Mouse (Mus musculus): ENCODE data around the gene Nav3. TPM values are rescaled to one million over a fixed set of nuclear protein-coding genes. Genes with fewer than 3 reads are reported as not detected.

Nav3 gene
- total RNA-seq, 2 experiments from 2014 or later = 5.8 TPM

DNA sequence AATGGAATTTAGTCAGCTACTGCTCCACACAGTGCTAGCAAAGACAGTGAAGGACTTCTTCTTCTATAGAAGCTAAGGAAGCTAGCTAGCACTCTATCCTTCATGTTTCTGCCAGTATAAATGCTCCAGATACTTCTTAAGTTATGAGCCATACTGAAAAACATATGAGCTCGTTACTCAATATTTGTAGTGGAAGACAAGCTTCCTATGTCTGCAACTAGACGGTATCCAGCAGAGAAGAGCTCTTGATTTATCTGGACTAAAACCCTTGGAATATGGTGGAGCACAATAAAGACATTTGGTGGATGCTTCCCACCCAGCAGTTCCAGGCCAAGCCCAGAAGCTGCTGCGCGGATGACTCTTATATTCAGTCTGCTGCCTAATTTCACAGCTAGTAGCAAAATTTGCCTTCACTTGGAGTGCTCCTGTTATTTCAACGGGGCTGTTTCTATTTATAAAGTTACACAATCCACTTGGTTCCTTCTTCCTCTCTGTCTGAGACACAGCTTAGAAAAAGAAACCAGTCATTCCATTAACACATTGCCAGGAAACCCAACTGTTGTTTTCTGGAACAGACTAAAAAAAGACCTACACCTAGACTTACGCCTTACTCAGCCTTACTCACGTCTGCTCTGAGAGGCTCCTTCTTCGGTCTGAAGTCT lies 470.0 kb downstream of the Nav3 start:
- no peak for DNase-seq
- intact Hi-C loops (cut with DNase I; ENCODE audit: low total_unique reads) = no loop called here

DNA sequence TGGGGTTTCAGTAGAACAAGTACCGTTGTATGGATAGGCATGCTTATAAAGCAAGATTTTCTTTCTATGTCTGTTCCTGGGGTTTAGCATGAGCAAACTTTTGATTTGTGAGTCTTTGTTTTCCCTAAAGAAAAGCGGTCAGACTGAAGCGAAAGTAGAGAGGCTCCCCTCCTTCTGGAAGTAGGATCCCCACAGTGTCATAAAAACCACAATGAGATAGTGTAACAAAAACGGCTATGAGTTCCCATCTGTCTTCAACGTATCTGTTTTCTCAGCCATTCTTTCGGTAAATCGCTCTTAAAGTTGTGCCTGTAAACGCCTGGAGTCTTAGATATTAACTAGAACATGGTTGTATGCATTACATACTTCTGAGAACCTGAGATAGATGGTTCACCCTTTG lies 479.7 kb downstream of the Nav3 start:
- no peak for DNase-seq
- intact Hi-C loops (cut with DNase I; ENCODE audit: low total_unique reads) = no loop called here

DNA sequence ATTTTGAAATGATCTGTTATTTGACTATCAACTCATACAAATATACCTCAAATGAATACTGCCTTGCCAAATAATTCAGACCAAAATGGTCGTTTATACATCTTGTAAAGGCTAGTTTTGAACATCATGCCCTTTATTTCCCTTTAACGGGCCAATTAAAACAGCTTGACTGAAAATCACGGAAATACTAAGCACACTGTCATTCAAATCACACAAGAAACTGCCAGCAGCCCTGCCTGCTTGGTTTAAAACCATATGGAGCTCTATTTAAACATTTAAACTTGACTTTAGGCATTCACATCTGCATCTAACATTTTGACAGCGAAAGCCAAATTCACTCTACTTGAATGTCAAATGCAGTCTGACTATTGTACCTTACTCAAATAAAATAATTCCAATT lies 481.8 kb downstream of the Nav3 start:
- intact Hi-C loops (cut with DNase I; ENCODE audit: low total_unique reads) = no loop called here

DNA sequence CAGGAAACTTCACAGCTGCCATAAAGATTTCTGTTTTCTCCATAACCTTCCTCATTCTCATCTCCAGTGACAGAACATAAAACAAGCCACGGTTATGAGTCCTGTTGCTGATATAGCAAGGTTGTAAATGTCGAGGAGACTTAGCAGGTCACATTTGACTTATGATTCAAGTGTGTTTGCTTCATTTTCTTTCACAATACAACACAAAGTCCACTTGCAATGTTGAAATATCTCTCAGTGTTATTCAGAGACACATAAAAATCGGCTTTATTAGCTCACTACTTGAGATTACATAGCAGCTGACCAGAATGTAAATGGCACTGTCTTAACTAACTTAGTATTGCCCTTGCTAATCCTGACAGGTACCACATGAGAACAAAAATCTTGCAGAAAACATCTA lies 482.5 kb downstream of the Nav3 start:
- intact Hi-C loops (cut with DNase I; ENCODE audit: low total_unique reads) = no loop called here
- DNase-seq = no peak

More for the DNA sequence above, 481.8 kb downstream of the Nav3 start:
- DNase-seq = no peak

DNA sequence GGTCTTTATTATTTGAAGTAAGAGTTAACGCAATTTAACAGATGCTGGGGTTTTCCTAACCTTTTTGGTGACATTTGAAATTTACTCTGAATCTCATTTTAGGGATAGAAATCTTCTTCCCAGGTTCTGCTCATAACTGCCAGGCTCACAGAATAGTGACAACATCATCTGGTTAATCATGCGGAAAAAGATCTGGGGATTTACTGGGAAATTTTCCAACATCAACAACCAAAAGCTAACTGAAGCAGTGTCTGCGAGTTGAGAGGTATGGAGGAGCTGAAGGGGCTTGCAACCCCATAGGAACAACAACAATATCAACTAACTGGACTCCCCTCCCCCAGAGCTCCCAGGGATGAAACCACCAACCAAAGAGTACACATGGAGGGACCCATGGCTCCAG lies 505.7 kb downstream of the Nav3 start:
- DNase-seq = no peak
- intact Hi-C loops (cut with DNase I; ENCODE audit: low total_unique reads) = no loop called here

DNA sequence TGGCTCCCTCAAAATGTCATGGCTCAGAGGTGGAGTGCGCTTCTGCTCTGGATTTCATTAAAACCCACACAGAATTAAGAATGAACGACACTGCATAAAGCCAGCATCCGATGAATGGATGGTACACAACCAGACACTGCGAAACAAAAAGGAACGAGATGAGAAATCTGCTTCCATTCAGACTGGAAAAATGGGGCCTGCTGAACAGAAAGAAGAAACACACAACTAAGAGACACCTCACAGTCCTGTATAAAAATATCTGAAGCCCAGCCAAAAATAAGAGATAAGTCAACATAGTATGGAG lies 526.7 kb downstream of the Nav3 start:
- intact Hi-C loops (cut with DNase I; ENCODE audit: low total_unique reads) = no loop called here
- no peak for DNase-seq

DNA sequence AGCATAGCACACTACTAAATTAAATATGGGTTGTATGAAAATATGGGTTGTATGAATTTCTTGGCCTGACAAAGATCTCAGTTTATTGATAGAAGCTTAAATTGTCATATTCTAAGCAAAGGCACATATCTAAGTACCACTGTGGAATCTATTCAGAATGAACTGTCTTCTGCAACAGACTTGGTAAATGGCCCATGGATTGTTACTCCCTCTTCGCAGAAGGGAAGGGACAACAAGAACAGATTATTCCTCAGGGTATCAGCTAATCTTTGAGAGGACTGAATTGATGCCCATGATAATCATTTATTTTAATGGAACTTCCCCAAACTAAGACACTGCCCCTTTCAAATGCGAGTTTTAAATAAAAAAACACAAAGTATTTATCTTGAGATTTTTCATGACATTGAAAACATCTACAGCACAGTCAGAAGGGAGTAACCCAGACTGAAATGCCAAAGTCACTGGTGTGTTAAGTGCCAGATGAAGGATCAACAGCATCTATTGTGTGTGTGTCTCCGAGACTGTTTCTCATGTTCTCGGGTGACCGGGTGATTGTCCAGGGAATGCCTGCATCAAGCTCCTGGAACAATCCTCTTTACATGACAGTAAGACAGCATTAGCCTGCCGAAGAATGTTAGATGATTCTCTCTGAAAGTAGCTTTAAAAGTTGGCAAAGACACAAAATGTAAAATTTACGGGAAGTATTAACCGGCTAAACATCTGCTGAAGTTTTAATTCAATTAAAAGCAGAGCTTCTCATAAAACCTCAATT lies 527.3 kb downstream of the Nav3 start:
- DNase-seq = peak; percentile 7
- intact Hi-C loops (cut with DNase I; ENCODE audit: low total_unique reads) = no loop called here

DNA sequence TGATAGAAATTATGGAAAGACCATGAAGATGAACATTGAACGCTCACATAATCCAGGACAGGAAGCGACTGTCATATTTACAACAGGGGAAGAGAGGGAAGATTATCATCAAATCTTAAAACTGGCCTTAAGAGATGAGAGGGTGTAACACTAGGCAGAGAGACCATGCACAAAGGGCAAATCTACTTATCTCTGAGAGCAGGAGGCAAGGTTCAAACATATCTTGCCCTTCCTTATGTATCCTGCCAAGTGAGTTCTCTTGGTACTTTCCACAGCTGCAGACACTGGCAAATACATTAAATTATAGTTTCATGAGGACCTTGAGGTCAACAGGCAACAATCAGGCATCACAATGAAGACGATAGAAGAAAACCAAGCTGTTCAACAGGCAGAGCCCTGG lies 529.9 kb downstream of the Nav3 start:
- DNase-seq = no peak
- intact Hi-C loops (cut with DNase I; ENCODE audit: low total_unique reads) = no loop called here

DNA sequence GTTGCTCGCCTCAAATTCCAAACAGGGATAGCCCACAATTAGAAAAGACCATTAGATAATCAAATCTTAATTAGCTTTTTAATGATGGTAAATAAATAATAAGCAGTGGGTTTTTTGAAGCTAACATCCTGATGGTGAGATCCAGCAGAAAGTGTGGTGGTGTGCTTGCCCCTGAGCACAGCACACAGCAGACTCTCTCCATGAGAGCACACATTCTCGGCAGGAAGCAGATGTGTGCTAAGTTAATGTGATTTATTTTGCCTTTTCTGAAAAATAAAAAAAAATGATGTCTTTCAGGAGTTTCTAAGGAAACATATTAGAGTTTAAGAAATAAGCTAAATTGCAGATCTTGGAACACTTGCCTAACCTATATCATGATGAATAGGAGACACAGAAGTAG lies 531.9 kb downstream of the Nav3 start:
- no peak for DNase-seq
- intact Hi-C loops (cut with DNase I; ENCODE audit: low total_unique reads) = no loop called here

DNA sequence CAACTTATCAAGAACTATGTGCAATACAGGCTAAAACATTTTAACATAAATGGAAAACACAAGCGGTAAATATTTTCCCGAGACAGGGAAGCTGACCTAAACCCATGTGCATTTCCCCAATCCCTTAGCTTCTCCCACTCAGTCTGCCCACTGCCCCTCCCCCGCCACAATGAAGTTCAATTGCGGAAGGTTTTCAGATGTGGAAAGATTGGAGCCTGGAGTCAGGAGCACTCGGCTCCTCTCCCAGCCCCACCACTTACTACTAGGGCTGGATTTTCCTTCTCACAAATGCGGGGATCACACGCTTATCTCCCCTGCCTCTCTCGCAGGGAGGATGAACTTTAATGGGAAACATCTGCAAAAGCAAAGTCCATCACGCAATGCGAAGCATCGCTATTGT lies 534.6 kb downstream of the Nav3 start:
- peak; percentile 39 for DNase-seq
- intact Hi-C loops (cut with DNase I; ENCODE audit: low total_unique reads) = loop anchor here (2.0 kb wide), 1 partner anchor 163 kb away; no protein-coding TSS in a partner anchor

DNA sequence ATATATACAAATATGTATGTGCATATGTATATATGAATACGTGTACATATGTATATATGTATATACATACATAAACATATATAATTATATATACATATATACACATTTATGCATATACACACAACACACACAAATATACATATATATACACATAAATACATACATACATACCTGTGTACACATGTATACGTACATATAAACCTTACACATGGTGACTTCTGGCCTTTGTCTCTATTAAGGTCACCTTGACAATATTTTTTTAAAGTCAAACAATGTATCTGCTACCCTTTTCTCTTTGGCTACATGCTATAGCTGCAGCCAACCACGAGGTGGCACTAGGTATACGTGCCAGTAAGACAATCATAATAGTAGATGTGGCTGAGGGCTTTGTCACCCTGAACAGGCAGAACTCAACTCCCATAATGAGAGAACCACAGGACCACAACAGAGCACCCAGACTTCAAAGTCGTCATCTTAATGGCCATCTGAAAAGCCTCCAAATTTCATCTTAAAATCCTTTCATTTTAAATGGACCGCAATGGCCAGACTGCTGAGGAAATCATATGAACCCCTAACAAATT lies 535.3 kb downstream of the Nav3 start:
- intact Hi-C loops (cut with DNase I; ENCODE audit: low total_unique reads) = loop anchor here (2.0 kb wide), 1 partner anchor 164 kb away; no protein-coding TSS in a partner anchor
- peak; percentile 61 for DNase-seq

DNA sequence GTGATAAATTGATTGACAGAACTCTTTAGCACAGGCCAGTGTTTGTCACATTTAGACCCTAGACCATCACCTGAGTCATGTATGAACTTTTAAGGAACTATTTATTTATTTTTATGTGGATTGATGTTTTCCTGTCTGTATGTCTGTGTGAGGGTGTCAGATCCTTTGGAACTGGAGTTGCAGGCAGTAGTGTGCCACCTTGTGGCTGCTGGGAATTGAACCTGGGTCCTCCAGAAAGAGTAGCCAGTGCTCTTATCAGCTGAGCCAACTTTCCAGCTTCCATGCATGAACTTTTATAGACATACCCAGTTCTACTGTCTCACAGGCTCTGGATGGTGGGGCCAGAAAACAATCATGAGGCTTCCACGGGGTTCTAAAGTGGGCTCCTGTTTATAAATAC lies 536.5 kb downstream of the Nav3 start:
- DNase-seq = no peak
- intact Hi-C loops (cut with DNase I; ENCODE audit: low total_unique reads) = no loop called here

DNA sequence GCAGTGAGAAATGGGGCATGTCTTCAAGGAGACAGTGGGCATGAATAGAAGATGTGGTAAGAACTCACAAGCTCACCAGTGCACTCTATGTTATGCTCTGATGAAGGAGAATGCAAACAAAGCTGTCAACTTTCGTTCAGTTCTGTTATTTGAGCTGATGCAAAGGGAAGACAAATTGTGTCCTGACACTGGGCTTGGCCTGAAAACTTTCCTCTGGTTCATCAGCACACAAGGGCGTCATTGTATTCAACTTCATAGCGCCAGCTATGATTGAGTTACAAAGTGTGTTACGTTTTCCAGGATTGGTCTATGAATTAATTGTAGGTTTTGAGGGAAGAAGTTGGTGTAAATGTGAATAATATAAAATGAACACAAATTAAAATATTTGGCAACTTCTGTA lies 548.8 kb downstream of the Nav3 start:
- intact Hi-C loops (cut with DNase I; ENCODE audit: low total_unique reads) = no loop called here
- no peak for DNase-seq

DNA sequence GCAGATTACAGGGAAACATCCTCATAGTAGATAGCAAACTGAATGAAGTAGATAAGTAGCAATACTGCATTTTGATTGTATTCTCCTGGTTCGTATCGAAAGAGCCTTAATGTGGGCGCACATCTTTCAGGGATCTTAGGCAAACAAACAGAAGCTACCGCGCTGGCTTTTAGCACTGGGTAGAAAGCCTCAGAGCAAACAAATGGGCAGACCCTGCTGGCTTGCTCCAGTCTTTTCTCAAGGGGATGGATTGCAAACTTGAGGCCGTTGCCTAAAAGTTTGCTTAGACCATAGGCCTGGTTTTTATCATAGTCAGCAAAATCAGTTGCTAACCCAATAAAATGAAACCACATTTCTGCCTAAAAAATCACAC lies 549.6 kb downstream of the Nav3 start:
- DNase-seq = no peak
- intact Hi-C loops (cut with DNase I; ENCODE audit: low total_unique reads) = no loop called here

DNA sequence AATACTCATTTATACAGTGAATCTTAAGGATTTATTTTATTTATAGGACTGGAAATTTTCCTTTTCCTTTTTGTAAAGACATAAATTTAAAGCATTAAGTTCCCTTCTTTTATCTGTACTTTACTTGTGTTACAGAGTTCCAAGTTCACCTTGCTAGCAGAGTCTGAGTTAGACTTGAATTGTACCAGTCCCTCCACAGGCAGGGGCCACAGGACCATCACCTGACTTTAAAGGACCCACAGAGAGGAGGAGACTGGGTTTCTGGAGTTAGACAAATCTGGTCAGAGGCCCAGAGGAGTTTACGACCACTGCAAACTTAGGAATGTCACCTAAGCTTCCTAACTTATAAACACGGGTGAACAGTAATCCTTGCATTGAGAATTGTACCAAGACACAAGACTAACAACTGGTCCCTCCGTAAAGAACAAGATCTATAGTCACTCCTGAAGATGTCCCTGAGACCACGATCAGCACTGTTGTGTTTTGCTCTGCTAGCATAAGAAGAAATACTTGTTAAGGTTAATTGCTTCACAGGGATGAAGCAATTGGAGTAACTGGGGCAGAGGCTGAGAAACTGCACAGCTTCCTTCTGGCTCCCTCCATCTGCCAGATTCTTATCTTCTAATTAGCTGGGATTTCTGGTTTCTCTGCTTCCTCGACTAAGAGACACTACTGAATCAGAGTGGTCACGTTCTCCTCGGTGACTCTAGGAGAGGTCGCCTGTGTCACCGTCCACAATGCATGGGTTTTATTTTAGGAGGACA lies 550.2 kb downstream of the Nav3 start:
- intact Hi-C loops (cut with DNase I; ENCODE audit: low total_unique reads) = no loop called here
- DNase-seq = no peak

DNA sequence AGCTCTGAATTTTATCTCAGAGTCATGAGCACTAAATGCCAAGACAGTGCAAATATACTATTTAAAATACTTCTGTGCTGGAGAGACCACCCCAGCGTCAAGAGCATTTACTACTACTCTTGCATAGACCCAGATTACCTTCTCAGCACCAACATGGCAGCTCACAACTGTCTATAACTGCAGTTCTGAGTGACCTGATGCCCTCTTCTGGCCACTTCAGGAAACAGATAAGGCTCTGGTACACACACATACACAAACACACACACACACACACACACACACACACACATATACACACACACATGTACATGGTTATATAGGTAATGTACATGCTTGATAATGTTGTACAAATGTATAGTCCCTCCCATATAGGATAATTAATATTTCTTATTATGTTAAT lies 551.2 kb downstream of the Nav3 start:
- no peak for DNase-seq
- intact Hi-C loops (cut with DNase I; ENCODE audit: low total_unique reads) = no loop called here

DNA sequence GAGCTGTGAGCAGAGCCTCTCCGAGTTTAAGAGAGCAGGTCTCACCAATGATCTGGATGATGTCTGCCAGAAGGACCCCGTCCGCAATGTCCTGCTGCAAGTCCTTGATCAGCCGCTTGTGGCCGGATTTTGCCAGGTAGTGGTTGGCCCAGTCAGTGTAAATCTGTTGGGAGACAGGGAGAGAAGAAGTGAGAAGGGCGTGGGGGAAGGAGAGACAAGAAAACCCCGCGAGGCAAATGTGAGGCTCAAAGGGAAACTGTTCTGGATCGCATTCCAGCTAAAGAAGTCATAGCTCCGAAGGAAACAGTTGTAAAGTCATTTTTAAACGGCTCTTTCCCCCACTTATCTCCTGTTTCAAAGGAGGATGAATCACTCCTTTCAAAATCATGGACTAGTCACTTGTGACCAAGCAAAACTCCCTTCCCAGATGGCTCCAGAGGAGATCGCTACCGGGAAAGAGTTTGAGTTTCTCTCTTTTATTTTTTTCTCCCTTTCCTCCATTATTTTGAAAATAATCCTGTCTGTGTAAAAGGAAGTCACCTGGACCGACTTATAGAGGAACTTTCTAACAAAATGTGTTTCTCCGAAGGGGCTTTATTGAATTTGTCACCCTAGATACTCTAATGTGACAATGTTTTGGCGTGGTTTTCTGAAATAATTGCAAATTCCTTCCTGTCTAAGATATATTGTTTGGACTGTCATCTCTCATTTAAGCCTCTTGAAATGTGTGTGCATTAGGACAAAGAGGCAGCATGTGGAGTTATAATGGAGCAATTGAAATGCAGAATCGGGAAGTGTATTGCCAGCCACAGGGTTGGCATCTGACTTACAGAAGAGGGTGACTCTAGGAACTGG lies 552.1 kb downstream of the Nav3 start:
- intact Hi-C loops (cut with DNase I; ENCODE audit: low total_unique reads) = no loop called here
- DNase-seq = peak; percentile 6

DNA sequence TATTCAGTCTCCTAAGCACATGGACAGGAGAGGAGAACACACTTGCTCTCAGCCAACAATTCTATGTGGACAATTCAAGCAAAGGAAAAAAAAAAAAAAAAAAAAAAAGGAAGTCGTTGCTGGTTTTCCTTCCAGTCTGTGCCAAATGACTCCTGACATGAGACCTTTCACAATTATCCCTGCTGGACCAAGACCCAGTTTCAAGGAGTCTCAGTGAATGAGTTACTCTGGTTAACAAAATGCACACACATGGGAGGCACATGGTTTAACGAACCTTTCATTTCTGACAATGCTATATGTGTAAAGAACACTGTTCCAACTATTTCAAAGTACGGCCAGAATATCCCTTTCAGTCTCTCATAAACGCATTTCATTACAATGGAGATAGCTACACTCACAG lies 552.8 kb downstream of the Nav3 start:
- DNase-seq = no peak
- intact Hi-C loops (cut with DNase I; ENCODE audit: low total_unique reads) = no loop called here

DNA sequence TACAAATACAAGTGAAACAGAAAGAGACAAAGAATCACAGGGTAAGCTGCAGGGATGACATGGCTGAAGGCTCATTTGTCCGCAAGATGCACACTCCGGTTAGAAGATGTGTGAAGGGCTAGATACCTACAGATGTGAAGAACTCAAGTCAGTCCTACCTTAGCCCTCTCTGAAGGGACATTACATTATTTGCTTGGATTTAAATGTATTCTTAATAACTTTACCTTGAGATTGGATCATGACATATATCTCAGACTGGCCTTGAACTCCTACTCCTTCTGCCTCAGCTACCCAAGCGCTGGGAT lies 566.9 kb downstream of the Nav3 start:
- intact Hi-C loops (cut with DNase I; ENCODE audit: low total_unique reads) = no loop called here
- no peak for DNase-seq

Measured in gastrocnemius, postnatal 14 days (tissue).